Mouse (Mus musculus): ENCODE data around the gene Myo18b. TPM values are rescaled to one million over a fixed set of nuclear protein-coding genes. Genes with fewer than 3 reads are reported as not detected.

Gene Myo18b
- polyA plus RNA-seq (2012; fragmentation: generic; extraction: Trizol) = not detected
- long read RNA-seq, experiment 1 = 0 reads
- long read RNA-seq, experiment 2 = 0 reads

- TF ChIP-seq CTCF (IDR thresholded peaks at IDR 0.05; ENCODE audit: control insufficient read depth, insufficient read depth, insufficient read length) (no peak), MYOG (IDR thresholded peaks at IDR 0.05; ENCODE audit: control insufficient read depth, extremely low read depth, insufficient read length) (no peak), USF1 (IDR thresholded peaks at IDR 0.05; ENCODE audit: low read depth) (no peak), MYOD1 (IDR thresholded peaks at IDR 0.05; ENCODE audit: control insufficient read depth, insufficient read length, low read depth) (no peak), MAX (IDR thresholded peaks at IDR 0.05) (no peak), CEBPB (IDR thresholded peaks at IDR 0.05; ENCODE audit: low read depth) (no peak), FOSL1 (IDR thresholded peaks at IDR 0.05; ENCODE audit: insufficient read depth, low read length, poor library complexity, severe bottlenecking) (no peak)
- Histone ChIP-seq H3K27me3 (ENCODE audit: control insufficient read depth, insufficient read depth, insufficient read length) (no peaks in the 10 kb centered on the region), H3K79me2 (ENCODE audit: control insufficient read depth, insufficient read depth) (no peaks in the 10 kb centered on the region), H3K36me3 (ENCODE audit: control insufficient read depth, insufficient read depth) (no peaks in the 10 kb centered on the region), H3K4me3 (ENCODE audit: insufficient read depth, poor library complexity, severe bottlenecking) (no peak within 1 kb of the TSS), H3K79me3 (ENCODE audit: low read depth) (no peaks in the 10 kb centered on the region), H3ac (ENCODE audit: control insufficient read depth, insufficient read length, low read depth) (no peak within 1 kb of the TSS)
Observed at GRCm38 (mm10) chr5:112895674-112896654, at the start of gene Myo18b. Gene Myo18b (minus strand): TSS chr5:112896362.

GRCm38 (mm10) chr5:112945925-112946324 lies 49.8 kb upstream of the Myo18b start:
- H3K36me3 ChIP-seq (ENCODE audit: control insufficient read depth, insufficient read depth) = no peaks in the 10 kb centered on the region
- H3K79me3 ChIP-seq (ENCODE audit: low read depth) = no peaks in the 10 kb centered on the region
- H3K27me3 ChIP-seq (ENCODE audit: control insufficient read depth, insufficient read depth, insufficient read length) = no peaks in the 10 kb centered on the region
- no peak overlapping the region for H3K4me3 ChIP-seq (ENCODE audit: insufficient read depth, poor library complexity, severe bottlenecking)
- no peaks in the 10 kb centered on the region for H3K79me2 ChIP-seq (ENCODE audit: control insufficient read depth, insufficient read depth)
- H3ac ChIP-seq (ENCODE audit: control insufficient read depth, insufficient read length, low read depth) = no peak overlapping the region
- TF ChIP-seq CEBPB (IDR thresholded peaks at IDR 0.05; ENCODE audit: low read depth) = no peak
- TF ChIP-seq MYOD1 (IDR thresholded peaks at IDR 0.05; ENCODE audit: control insufficient read depth, insufficient read length, low read depth) = no peak
- TF ChIP-seq USF1 (IDR thresholded peaks at IDR 0.05; ENCODE audit: low read depth) = no peak
- no peak for TF ChIP-seq MYOG (IDR thresholded peaks at IDR 0.05; ENCODE audit: control insufficient read depth, extremely low read depth, insufficient read length)
- TF ChIP-seq CTCF (IDR thresholded peaks at IDR 0.05; ENCODE audit: control insufficient read depth, insufficient read depth, insufficient read length) = no peak
- TF ChIP-seq FOSL1 (IDR thresholded peaks at IDR 0.05; ENCODE audit: insufficient read depth, low read length, poor library complexity, severe bottlenecking) = no peak
- no peak for TF ChIP-seq MAX (IDR thresholded peaks at IDR 0.05)

- Histone ChIP-seq H3K27me3 (ENCODE audit: control insufficient read depth, insufficient read depth, insufficient read length) (no peaks in the 10 kb centered on the region), H3K79me2 (ENCODE audit: control insufficient read depth, insufficient read depth) (no peaks in the 10 kb centered on the region), H3K4me3 (ENCODE audit: insufficient read depth, poor library complexity, severe bottlenecking) (no peak overlapping the region), H3K79me3 (ENCODE audit: low read depth) (no peaks in the 10 kb centered on the region), H3ac (ENCODE audit: control insufficient read depth, insufficient read length, low read depth) (no peak overlapping the region), H3K36me3 (ENCODE audit: control insufficient read depth, insufficient read depth) (no peaks in the 10 kb centered on the region)
- TF ChIP-seq FOSL1 (IDR thresholded peaks at IDR 0.05; ENCODE audit: insufficient read depth, low read length, poor library complexity, severe bottlenecking) = no peak
- TF ChIP-seq MAX (IDR thresholded peaks at IDR 0.05) = no peak
- TF ChIP-seq MYOD1 (IDR thresholded peaks at IDR 0.05; ENCODE audit: control insufficient read depth, insufficient read length, low read depth) = no peak
- TF ChIP-seq CTCF (IDR thresholded peaks at IDR 0.05; ENCODE audit: control insufficient read depth, insufficient read depth, insufficient read length) = no peak
- TF ChIP-seq USF1 (IDR thresholded peaks at IDR 0.05; ENCODE audit: low read depth) = no peak
- TF ChIP-seq CEBPB (IDR thresholded peaks at IDR 0.05; ENCODE audit: low read depth) = no peak
- TF ChIP-seq MYOG (IDR thresholded peaks at IDR 0.05; ENCODE audit: control insufficient read depth, extremely low read depth, insufficient read length) = no peak
Observed at GRCm38 (mm10) chr5:112942244-112942643, 46.1 kb upstream of the Myo18b start.

GRCm38 (mm10) chr5:112941001-112941400 lies 44.8 kb upstream of the Myo18b start:
- no peaks in the 10 kb centered on the region for H3K79me3 ChIP-seq (ENCODE audit: low read depth)
- no peak overlapping the region for H3K4me3 ChIP-seq (ENCODE audit: insufficient read depth, poor library complexity, severe bottlenecking)
- H3K79me2 ChIP-seq (ENCODE audit: control insufficient read depth, insufficient read depth) = no peaks in the 10 kb centered on the region
- H3K27me3 ChIP-seq (ENCODE audit: control insufficient read depth, insufficient read depth, insufficient read length) = no peaks in the 10 kb centered on the region
- H3K36me3 ChIP-seq (ENCODE audit: control insufficient read depth, insufficient read depth) = no peaks in the 10 kb centered on the region
- H3ac ChIP-seq (ENCODE audit: control insufficient read depth, insufficient read length, low read depth) = no peak overlapping the region
- TF ChIP-seq CTCF (IDR thresholded peaks at IDR 0.05; ENCODE audit: control insufficient read depth, insufficient read depth, insufficient read length) (no peak), USF1 (IDR thresholded peaks at IDR 0.05; ENCODE audit: low read depth) (no peak), MAX (IDR thresholded peaks at IDR 0.05) (no peak), CEBPB (IDR thresholded peaks at IDR 0.05; ENCODE audit: low read depth) (no peak), MYOG (IDR thresholded peaks at IDR 0.05; ENCODE audit: control insufficient read depth, extremely low read depth, insufficient read length) (no peak), FOSL1 (IDR thresholded peaks at IDR 0.05; ENCODE audit: insufficient read depth, low read length, poor library complexity, severe bottlenecking) (no peak), MYOD1 (IDR thresholded peaks at IDR 0.05; ENCODE audit: control insufficient read depth, insufficient read length, low read depth) (no peak)

- Histone ChIP-seq H3ac (ENCODE audit: control insufficient read depth, insufficient read length, low read depth) (no peak overlapping the region), H3K4me3 (ENCODE audit: insufficient read depth, poor library complexity, severe bottlenecking) (no peak overlapping the region), H3K79me3 (ENCODE audit: low read depth) (no peaks in the 10 kb centered on the region), H3K36me3 (ENCODE audit: control insufficient read depth, insufficient read depth) (no peaks in the 10 kb centered on the region), H3K27me3 (ENCODE audit: control insufficient read depth, insufficient read depth, insufficient read length) (no peaks in the 10 kb centered on the region), H3K79me2 (ENCODE audit: control insufficient read depth, insufficient read depth) (no peaks in the 10 kb centered on the region)
- TF ChIP-seq CEBPB (IDR thresholded peaks at IDR 0.05; ENCODE audit: low read depth) (no peak), MYOD1 (IDR thresholded peaks at IDR 0.05; ENCODE audit: control insufficient read depth, insufficient read length, low read depth) (no peak), MAX (IDR thresholded peaks at IDR 0.05) (no peak), MYOG (IDR thresholded peaks at IDR 0.05; ENCODE audit: control insufficient read depth, extremely low read depth, insufficient read length) (no peak), CTCF (IDR thresholded peaks at IDR 0.05; ENCODE audit: control insufficient read depth, insufficient read depth, insufficient read length) (no peak), USF1 (IDR thresholded peaks at IDR 0.05; ENCODE audit: low read depth) (no peak), FOSL1 (IDR thresholded peaks at IDR 0.05; ENCODE audit: insufficient read depth, low read length, poor library complexity, severe bottlenecking) (no peak)
Observed at GRCm38 (mm10) chr5:112936632-112937031, 40.5 kb upstream of the Myo18b start.
